Mouse (Mus musculus) heart, postnatal 25 days (tissue): Measurements from ENCODE around the gene Gpr63. TPM values are rescaled to one million over a fixed set of nuclear protein-coding genes. Genes with fewer than 3 reads are reported as not detected.
"Not testable (repeated sequence)": the region's sequence is repeated elsewhere in the genome, so short reads cannot be mapped to it uniquely, and the experiment has no call there.

ENCODE experiments used
- DNase-seq: peaks from one replicate; pipeline ENCODE4 v3.0.0; 2022; ENCODE audit warnings: low spot score
- intact Hi-C: fragments of 180-260 bp; cut with DNase I; formaldehyde crosslinking; loops from one replicate; pipeline ENCODE4 v1.15.1; 2025
- total RNA-seq, 2 experiments: library from RNA; stranded (reverse); gene quantifications; 2 replicates each; pipeline ENCODE4 v1.2.3; 2021

The Gpr63 gene
- total RNA-seq: 1 to 10 TPM; 1.3 to 2.0 TPM

- intact Hi-C loops: loop anchor here (5.0 kb wide), 1 partner anchor 64 kb away; no protein-coding TSS in a partner anchor
- peak; percentile 26 for DNase-seq
Measured at GRCm38 (mm10) chr4:24966299-24966991, at the start of gene Gpr63. Gene Gpr63 (plus strand): TSS chr4:24966407.

- intact Hi-C loops: no loop called here
- no peak for DNase-seq
Measured at GRCm38 (mm10) chr4:24920006-24920577, 46.1 kb upstream of the Gpr63 start.

GRCm38 (mm10) chr4:24924726-24925125 lies 41.5 kb upstream of the Gpr63 start:
- intact Hi-C loops: no loop called here
- no peak for DNase-seq

- DNase-seq: no peak
- intact Hi-C loops: no loop called here
Measured at GRCm38 (mm10) chr4:24928260-24928780, 37.9 kb upstream of the Gpr63 start.

- intact Hi-C loops: no loop called here
Measured at GRCm38 (mm10) chr4:24928926-24929325, 37.3 kb upstream of the Gpr63 start.

GRCm38 (mm10) chr4:24942728-24943424 lies 23.3 kb upstream of the Gpr63 start:
- intact Hi-C loops: no loop called here
- DNase-seq: no peak

More at GRCm38 (mm10) chr4:24928926-24929325, 37.3 kb upstream of the Gpr63 start:
- DNase-seq: no peak

GRCm38 (mm10) chr4:24965918-24966298 lies 299 bp upstream of the Gpr63 start:
- intact Hi-C loops: loop anchor here (5.0 kb wide), 1 partner anchor 64 kb away; no protein-coding TSS in a partner anchor

GRCm38 (mm10) chr4:24967251-24967650 lies 1.0 kb downstream of the Gpr63 start:
- no peak for DNase-seq
- intact Hi-C loops: loop anchor here (5.0 kb wide), 1 partner anchor 65 kb away; no protein-coding TSS in a partner anchor

More at GRCm38 (mm10) chr4:24965918-24966298, 299 bp upstream of the Gpr63 start:
- no peak for DNase-seq

- no peak for DNase-seq
- intact Hi-C loops: no loop called here
Measured at GRCm38 (mm10) chr4:24978589-24978988, 12.4 kb downstream of the Gpr63 start.

- DNase-seq: no peak
- intact Hi-C loops: no loop called here
Measured at GRCm38 (mm10) chr4:24985612-24986011, 19.4 kb downstream of the Gpr63 start.

GRCm38 (mm10) chr4:24991475-24991874 lies 25.3 kb downstream of the Gpr63 start:
- DNase-seq: no peak
- intact Hi-C loops: no loop called here

- DNase-seq, intact Hi-C loops: not testable (repeated sequence)
Measured at GRCm38 (mm10) chr4:25009328-25009727, 43.1 kb downstream of the Gpr63 start.

- DNase-seq: no peak
- intact Hi-C loops: no loop called here
Measured at GRCm38 (mm10) chr4:25011780-25012179, 45.6 kb downstream of the Gpr63 start.

- intact Hi-C loops: no loop called here
- DNase-seq: no peak
Measured at GRCm38 (mm10) chr4:25012726-25013125, 46.5 kb downstream of the Gpr63 start.

- intact Hi-C loops: no loop called here
- DNase-seq: no peak
Measured at GRCm38 (mm10) chr4:25015017-25015655, 48.9 kb downstream of the Gpr63 start.

GRCm38 (mm10) chr4:25028252-25028651 lies 62.0 kb downstream of the Gpr63 start:
- DNase-seq: no peak
- intact Hi-C loops: no loop called here

- intact Hi-C loops: no loop called here
- DNase-seq: no peak
Measured at GRCm38 (mm10) chr4:25028752-25029151, 62.5 kb downstream of the Gpr63 start.

GRCm38 (mm10) chr4:25029875-25030274 lies 63.7 kb downstream of the Gpr63 start:
- no peak for DNase-seq
- intact Hi-C loops: no loop called here

- intact Hi-C loops: no loop called here
- no peak for DNase-seq
Measured at GRCm38 (mm10) chr4:25035158-25035791, 69.1 kb downstream of the Gpr63 start.

- intact Hi-C loops: no loop called here
- DNase-seq: no peak
Measured at GRCm38 (mm10) chr4:25035806-25036205, 69.6 kb downstream of the Gpr63 start.
